Mouse (Mus musculus): ENCODE results near the gene Phf19. TPM values are rescaled to one million over a fixed set of nuclear protein-coding genes. Genes with fewer than 3 reads are reported as not detected.

Gene Phf19
- polyA plus RNA-seq, 1 experiment from 2014 or later, result 4.6 TPM

- Histone ChIP-seq H3K9me3 (ENCODE audit: control insufficient read depth, low read length) (no peaks in the 10 kb centered on the region), H3K36me3 (ENCODE audit: control insufficient read depth, insufficient read depth, low read length) (no peaks in the 10 kb centered on the region)
- 63% methylated on average over 1 of the region's 1 CpGs for WGBS
These were observed 43.6 kb upstream of the Phf19 start for GRCm38 (mm10) chr2:34957405-34957804.

DNA sequence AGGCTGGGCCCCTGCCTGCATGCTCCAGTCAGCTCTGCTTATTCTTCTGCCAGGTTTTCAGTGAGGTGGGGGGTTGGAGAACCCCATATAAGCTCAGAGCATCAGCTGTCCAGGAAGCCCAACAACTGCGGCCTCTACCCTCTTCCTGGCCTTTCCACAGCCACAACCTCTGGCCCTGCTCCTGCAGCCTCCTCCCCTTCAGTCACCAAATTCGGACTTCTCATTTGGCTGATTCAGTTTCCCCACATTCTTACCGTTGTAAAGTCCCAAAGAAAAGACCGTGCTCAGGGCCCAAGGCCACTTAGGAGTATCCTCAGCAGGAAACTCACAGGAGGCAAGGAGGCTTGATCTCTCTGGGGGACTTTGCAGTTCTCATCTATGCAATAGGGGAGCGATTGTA, 43.1 kb upstream of the Phf19 start:
- Histone ChIP-seq H3K4me1 (replicated peaks; ENCODE audit: control insufficient read depth, insufficient read depth, low read length) (peaks cover 7% of the 10 kb centered on the region), H3K27me3 (ENCODE audit: control insufficient read depth, insufficient read depth, low read depth, low read length) (no peaks in the 10 kb centered on the region), H3K4me2 (ENCODE audit: low read depth, low read length) (no peak overlapping the region), H3K27ac (ENCODE audit: low read length) (no peak overlapping the region), H3K9ac (ENCODE audit: low read length) (no peak overlapping the region), H3K4me3 (ENCODE audit: low read length) (no peak overlapping the region), H3K36me3 (ENCODE audit: control insufficient read depth, insufficient read depth, low read length) (no peaks in the 10 kb centered on the region), H3K9me3 (ENCODE audit: control insufficient read depth, low read length) (no peaks in the 10 kb centered on the region)
- 60% methylated on average over 5 of the region's 5 CpGs for WGBS
- no peak for ATAC-seq (ENCODE audit: low read depth)

More at GRCm38 (mm10) chr2:34957405-34957804, 43.6 kb upstream of the Phf19 start:
- Histone ChIP-seq H3K27ac (ENCODE audit: low read length) (no peak overlapping the region), H3K4me3 (ENCODE audit: low read length) (no peak overlapping the region), H3K4me1 (replicated peaks; ENCODE audit: control insufficient read depth, insufficient read depth, low read length) (peaks cover 7% of the 10 kb centered on the region), H3K27me3 (ENCODE audit: control insufficient read depth, insufficient read depth, low read depth, low read length) (no peaks in the 10 kb centered on the region), H3K9ac (ENCODE audit: low read length) (no peak overlapping the region), H3K4me2 (ENCODE audit: low read depth, low read length) (no peak overlapping the region)
- ATAC-seq (ENCODE audit: low read depth), result no peak

GRCm38 (mm10) chr2:34954344-34954743, 40.5 kb upstream of the Phf19 start:
- Histone ChIP-seq H3K9me3 (ENCODE audit: control insufficient read depth, low read length) (no peaks in the 10 kb centered on the region), H3K9ac (ENCODE audit: low read length) (no peak overlapping the region), H3K4me3 (ENCODE audit: low read length) (no peak overlapping the region), H3K27me3 (ENCODE audit: control insufficient read depth, insufficient read depth, low read depth, low read length) (no peaks in the 10 kb centered on the region), H3K4me2 (ENCODE audit: low read depth, low read length) (no peak overlapping the region), H3K27ac (ENCODE audit: low read length) (no peak overlapping the region), H3K36me3 (ENCODE audit: control insufficient read depth, insufficient read depth, low read length) (no peaks in the 10 kb centered on the region), H3K4me1 (replicated peaks; ENCODE audit: control insufficient read depth, insufficient read depth, low read length) (no peaks in the 10 kb centered on the region)
- no peak for ATAC-seq (ENCODE audit: low read depth)

- no peaks in the 10 kb centered on the region for H3K36me3 ChIP-seq (ENCODE audit: control insufficient read depth, insufficient read depth, low read length)
- H3K4me3 ChIP-seq (ENCODE audit: low read length), result no peak overlapping the region
- H3K4me1 ChIP-seq (replicated peaks; ENCODE audit: control insufficient read depth, insufficient read depth, low read length), result no peaks in the 10 kb centered on the region
- 70% methylated on average over 2 of the region's 2 CpGs for WGBS
- H3K9me3 ChIP-seq (ENCODE audit: control insufficient read depth, low read length), result no peaks in the 10 kb centered on the region
- no peak for ATAC-seq (ENCODE audit: low read depth)
- no peak overlapping the region for H3K4me2 ChIP-seq (ENCODE audit: low read depth, low read length)
- no peaks in the 10 kb centered on the region for H3K27me3 ChIP-seq (ENCODE audit: control insufficient read depth, insufficient read depth, low read depth, low read length)
- H3K9ac ChIP-seq (ENCODE audit: low read length), result no peak overlapping the region
- H3K27ac ChIP-seq (ENCODE audit: low read length), result no peak overlapping the region
These were observed 39.8 kb upstream of the Phf19 start for GRCm38 (mm10) chr2:34953547-34954116.

- no peak for ATAC-seq (ENCODE audit: low read depth)
- Histone ChIP-seq H3K4me2 (ENCODE audit: low read depth, low read length) (no peak overlapping the region), H3K4me3 (ENCODE audit: low read length) (no peak overlapping the region), H3K4me1 (replicated peaks; ENCODE audit: control insufficient read depth, insufficient read depth, low read length) (no peaks in the 10 kb centered on the region), H3K9me3 (ENCODE audit: control insufficient read depth, low read length) (no peaks in the 10 kb centered on the region), H3K27me3 (ENCODE audit: control insufficient read depth, insufficient read depth, low read depth, low read length) (no peaks in the 10 kb centered on the region), H3K36me3 (ENCODE audit: control insufficient read depth, insufficient read depth, low read length) (no peaks in the 10 kb centered on the region), H3K27ac (ENCODE audit: low read length) (no peak overlapping the region), H3K9ac (ENCODE audit: low read length) (no peak overlapping the region)
- WGBS, result 53% methylated on average over 4 of the region's 4 CpGs
These were observed 39.2 kb upstream of the Phf19 start for GRCm38 (mm10) chr2:34953018-34953417.

DNA sequence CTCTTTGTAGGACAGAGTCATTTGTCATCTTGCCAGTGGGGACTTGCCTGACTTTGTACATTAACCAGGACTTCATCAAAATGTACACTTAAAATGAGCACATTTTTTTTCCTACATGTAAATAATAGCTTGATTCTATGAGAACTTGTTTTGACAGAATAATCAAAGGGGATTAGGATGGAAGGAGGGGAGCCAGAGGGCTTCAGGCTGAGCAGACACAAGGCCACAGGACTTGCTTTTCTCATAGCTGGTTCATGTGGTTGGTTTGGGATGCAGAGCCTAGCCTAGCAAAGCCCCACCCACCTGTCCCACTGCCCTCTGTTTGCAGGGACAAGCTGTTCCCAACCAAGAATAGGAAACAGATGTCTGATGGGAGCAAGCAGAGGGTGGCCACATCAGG, 37.6 kb upstream of the Phf19 start:
- Histone ChIP-seq H3K4me1 (replicated peaks; ENCODE audit: control insufficient read depth, insufficient read depth, low read length) (no peaks in the 10 kb centered on the region), H3K27ac (ENCODE audit: low read length) (no peak overlapping the region), H3K9ac (ENCODE audit: low read length) (no peak overlapping the region), H3K36me3 (ENCODE audit: control insufficient read depth, insufficient read depth, low read length) (no peaks in the 10 kb centered on the region), H3K9me3 (ENCODE audit: control insufficient read depth, low read length) (no peaks in the 10 kb centered on the region), H3K4me2 (ENCODE audit: low read depth, low read length) (no peak overlapping the region), H3K27me3 (ENCODE audit: control insufficient read depth, insufficient read depth, low read depth, low read length) (no peaks in the 10 kb centered on the region), H3K4me3 (ENCODE audit: low read length) (no peak overlapping the region)
- no peak for ATAC-seq (ENCODE audit: low read depth)

DNA sequence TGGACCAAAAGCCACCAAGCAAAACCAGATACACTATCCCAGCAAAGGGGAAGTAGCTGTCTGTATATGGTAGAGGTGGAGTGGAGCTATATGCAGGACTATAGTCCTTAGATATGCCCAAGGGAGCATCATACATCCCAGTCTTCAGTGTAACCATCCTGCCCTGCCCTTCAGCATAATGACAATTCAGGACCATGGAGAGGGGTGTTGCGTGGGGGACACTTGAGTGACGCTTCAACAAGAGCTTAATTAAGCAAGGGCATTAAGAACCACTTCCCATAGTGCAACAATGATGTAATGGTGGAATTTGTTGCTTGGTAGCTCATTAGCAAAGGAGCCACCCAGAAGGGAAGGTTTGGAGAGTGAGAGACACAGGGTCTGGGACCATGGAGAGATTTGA, 34.8 kb upstream of the Phf19 start:
- H3K9ac ChIP-seq (ENCODE audit: low read length), result no peak overlapping the region
- no peaks in the 10 kb centered on the region for H3K9me3 ChIP-seq (ENCODE audit: control insufficient read depth, low read length)
- H3K36me3 ChIP-seq (ENCODE audit: control insufficient read depth, insufficient read depth, low read length), result no peaks in the 10 kb centered on the region
- no peak for ATAC-seq (ENCODE audit: low read depth)
- WGBS, result 22% methylated on average over 2 of the region's 2 CpGs
- H3K27ac ChIP-seq (ENCODE audit: low read length), result no peak overlapping the region
- H3K4me3 ChIP-seq (ENCODE audit: low read length), result no peak overlapping the region
- H3K4me2 ChIP-seq (ENCODE audit: low read depth, low read length), result no peak overlapping the region
- H3K27me3 ChIP-seq (ENCODE audit: control insufficient read depth, insufficient read depth, low read depth, low read length), result no peaks in the 10 kb centered on the region
- no peaks in the 10 kb centered on the region for H3K4me1 ChIP-seq (replicated peaks; ENCODE audit: control insufficient read depth, insufficient read depth, low read length)

DNA sequence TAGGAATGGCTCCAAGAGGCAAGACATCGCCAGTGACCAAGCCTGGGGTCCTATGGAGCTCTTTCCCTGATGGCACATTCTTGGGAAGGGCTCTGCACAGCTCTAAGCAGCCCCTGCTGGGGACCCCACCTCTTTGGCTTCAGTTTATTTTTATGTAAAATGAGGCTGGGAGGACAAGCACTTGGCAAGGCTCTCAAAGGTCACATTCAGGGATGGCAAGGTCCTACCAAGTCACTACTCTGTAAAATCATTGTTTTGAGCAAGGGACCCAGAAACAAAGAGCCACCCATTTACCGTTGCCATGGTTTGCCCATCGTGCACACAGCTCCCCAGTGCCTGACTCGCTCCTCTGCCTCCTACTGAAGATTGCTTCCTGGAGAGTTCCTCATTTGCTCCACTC, 32.2 kb upstream of the Phf19 start:
- no peaks in the 10 kb centered on the region; the same call in 1 of the 2 replicates for H3K27me3 ChIP-seq (ENCODE audit: control insufficient read depth, insufficient read depth, low read depth, low read length)

GRCm38 (mm10) chr2:34945580-34945979, 31.8 kb upstream of the Phf19 start:
- no peak overlapping the region for H3K27ac ChIP-seq (ENCODE audit: low read length)
- H3K9me3 ChIP-seq (ENCODE audit: control insufficient read depth, low read length), result no peaks in the 10 kb centered on the region
- H3K27me3 ChIP-seq (ENCODE audit: control insufficient read depth, insufficient read depth, low read depth, low read length), result no peaks in the 10 kb centered on the region; the same call in 1 of the 2 replicates
- no peak overlapping the region for H3K4me2 ChIP-seq (ENCODE audit: low read depth, low read length)
- no peaks in the 10 kb centered on the region for H3K4me1 ChIP-seq (replicated peaks; ENCODE audit: control insufficient read depth, insufficient read depth, low read length)
- H3K36me3 ChIP-seq (ENCODE audit: control insufficient read depth, insufficient read depth, low read length), result no peaks in the 10 kb centered on the region
- H3K9ac ChIP-seq (ENCODE audit: low read length), result no peak overlapping the region
- ATAC-seq (ENCODE audit: low read depth), result no peak
- no peak overlapping the region for H3K4me3 ChIP-seq (ENCODE audit: low read length)
- WGBS, result 85% methylated on average over 4 of the region's 4 CpGs

More for the DNA sequence above, 32.2 kb upstream of the Phf19 start:
- H3K36me3 ChIP-seq (ENCODE audit: control insufficient read depth, insufficient read depth, low read length), result no peaks in the 10 kb centered on the region
- no peak overlapping the region for H3K4me2 ChIP-seq (ENCODE audit: low read depth, low read length)
- WGBS, result 78% methylated on average over 4 of the region's 4 CpGs
- no peak for ATAC-seq (ENCODE audit: low read depth)
- no peak overlapping the region for H3K9ac ChIP-seq (ENCODE audit: low read length)
- no peaks in the 10 kb centered on the region for H3K9me3 ChIP-seq (ENCODE audit: control insufficient read depth, low read length)
- no peak overlapping the region for H3K4me3 ChIP-seq (ENCODE audit: low read length)
- no peak overlapping the region for H3K27ac ChIP-seq (ENCODE audit: low read length)
- no peaks in the 10 kb centered on the region for H3K4me1 ChIP-seq (replicated peaks; ENCODE audit: control insufficient read depth, insufficient read depth, low read length)

GRCm38 (mm10) chr2:34944761-34945160, 30.9 kb upstream of the Phf19 start:
- H3K4me3 ChIP-seq (ENCODE audit: low read length), result no peak overlapping the region

More at GRCm38 (mm10) chr2:34944761-34945160, 30.9 kb upstream of the Phf19 start:
- H3K9ac ChIP-seq (ENCODE audit: low read length), result 0 out of 2 replicates have a peak overlapping the region, but pooled peaks have one; percentile 27
- no peaks in the 10 kb centered on the region for H3K9me3 ChIP-seq (ENCODE audit: control insufficient read depth, low read length)
- no peaks in the 10 kb centered on the region for H3K36me3 ChIP-seq (ENCODE audit: control insufficient read depth, insufficient read depth, low read length)
- H3K4me1 ChIP-seq (replicated peaks; ENCODE audit: control insufficient read depth, insufficient read depth, low read length), result no peaks in the 10 kb centered on the region
- H3K27ac ChIP-seq (ENCODE audit: low read length), result peak overlapping the region; percentile 1; the same call in 1 of the 2 replicates
- H3K4me2 ChIP-seq (ENCODE audit: low read depth, low read length), result peak overlapping the region; percentile 40
- peak; percentile 86 for ATAC-seq (ENCODE audit: low read depth)
- 6% methylated on average over 8 of the region's 8 CpGs for WGBS
- no peaks in the 10 kb centered on the region; the same call in 1 of the 2 replicates for H3K27me3 ChIP-seq (ENCODE audit: control insufficient read depth, insufficient read depth, low read depth, low read length)

Measured in lung, embryonic 16.5 days (tissue).